Mouse (Mus musculus) natural killer cell, adult 2 months (primary cell): Measurements from ENCODE around the gene Pih1d1.
A peak's percentile ranks its signal among the peaks of the same experiment; 100 is the strongest.
"Not testable (repeated sequence)": the region's sequence is repeated elsewhere in the genome, so short reads cannot be mapped to it uniquely, and the experiment has no call there.

Source experiments
- DNase-seq, 2 experiments: peaks; one replicate each; pipeline ENCODE4 v3.0.0; 2022; ENCODE audit warnings: low spot score in 2 of 2

The Pih1d1 gene

GRCm38 (mm10) chr7:45167761-45168445 is 13.8 kb downstream of the Pih1d1 start:
- no peak for DNase-seq

GRCm38 (mm10) chr7:45168656-45169055 is 14.6 kb downstream of the Pih1d1 start:
- DNase-seq = no peak

- DNase-seq = no peak
Observed at GRCm38 (mm10) chr7:45169495-45169894, 15.4 kb downstream of the Pih1d1 start.

- peak; percentile 36 to 61 for DNase-seq
Observed at GRCm38 (mm10) chr7:45172974-45173373, 18.9 kb downstream of the Pih1d1 start.

- not testable (repeated sequence) for DNase-seq
Observed at GRCm38 (mm10) chr7:45173772-45174171, 19.7 kb downstream of the Pih1d1 start.

GRCm38 (mm10) chr7:45174567-45175280 is 20.6 kb downstream of the Pih1d1 start:
- no peak for DNase-seq

GRCm38 (mm10) chr7:45175398-45175797 is 21.3 kb downstream of the Pih1d1 start:
- DNase-seq = no peak

GRCm38 (mm10) chr7:45175929-45176328 is 21.8 kb downstream of the Pih1d1 start:
- DNase-seq = no peak

GRCm38 (mm10) chr7:45176356-45176755 is 22.3 kb downstream of the Pih1d1 start:
- DNase-seq = no peak

GRCm38 (mm10) chr7:45178550-45178949 is 24.4 kb downstream of the Pih1d1 start:
- no peak for DNase-seq

- DNase-seq = no peak
Observed at GRCm38 (mm10) chr7:45179469-45179868, 25.4 kb downstream of the Pih1d1 start, which contains the start of gene Gfy. Gfy (minus strand) TSS chr7:45179569.

- no peak for DNase-seq
Observed at GRCm38 (mm10) chr7:45180896-45181477, 26.9 kb downstream of the Pih1d1 start, which contains the start of gene Pth2. Pth2 (plus strand) TSS chr7:45180995.

- DNase-seq = no peak
Observed at GRCm38 (mm10) chr7:45181540-45181939, 27.4 kb downstream of the Pih1d1 start.

- DNase-seq = peak; percentile 63 to 83
Observed at GRCm38 (mm10) chr7:45182199-45182601, 28.1 kb downstream of the Pih1d1 start.

GRCm38 (mm10) chr7:45182606-45183005 is 28.5 kb downstream of the Pih1d1 start:
- no peak for DNase-seq

GRCm38 (mm10) chr7:45183672-45184071 is 29.6 kb downstream of the Pih1d1 start:
- no peak for DNase-seq

GRCm38 (mm10) chr7:45185921-45186320 is 31.8 kb downstream of the Pih1d1 start:
- no peak for DNase-seq

GRCm38 (mm10) chr7:45189600-45189999 is 35.5 kb downstream of the Pih1d1 start:
- no peak for DNase-seq

GRCm38 (mm10) chr7:45190186-45190585 is 36.1 kb downstream of the Pih1d1 start:
- no peak for DNase-seq

GRCm38 (mm10) chr7:45191161-45191560 is 37.1 kb downstream of the Pih1d1 start:
- no peak for DNase-seq

- DNase-seq = no peak
Observed at GRCm38 (mm10) chr7:45191803-45192363, 37.8 kb downstream of the Pih1d1 start.

- no peak for DNase-seq
Observed at GRCm38 (mm10) chr7:45192585-45193310, 38.6 kb downstream of the Pih1d1 start.
